Mouse (Mus musculus): ENCODE data around the gene Myzap.

- TF ChIP-seq GATA1 (IDR thresholded peaks at IDR 0.05; ENCODE audit: borderline replicate concordance, low read length) = no peak
- no peak for TF ChIP-seq FLI1 (IDR thresholded peaks at IDR 0.05; ENCODE audit: low read length)
Observed at GRCm38 (mm10) chr9:71554001-71554400, 38.2 kb downstream of the Myzap start.
